Mouse (Mus musculus) lung, postnatal 0 days (tissue): Measurements from ENCODE around the gene Ntrk2. TPM values are rescaled to one million over a fixed set of nuclear protein-coding genes. Genes with fewer than 3 reads are reported as not detected.

Experiments
- ATAC-seq: fragments of 200-750 bp; cut with Nextera tagmentation; 2 replicates; pipeline ENCODE4 v1.8.0; 2017; ENCODE audit warnings: moderate library complexity
- DNase-seq: peaks from one replicate; pipeline ENCODE4 v3.0.0-alpha.2; 2016; ENCODE audit warnings: low spot score
- H3K27ac ChIP-seq: fragments of 300-500 bp; sonication (generic); 2 replicates; pipeline ENCODE4 v1.5.1; 2014; ENCODE audit warnings: antibody characterized with exemption, mild to moderate bottlenecking, low read length, mixed read lengths
- H3K27me3 ChIP-seq: fragments of 300-500 bp; sonication (generic); replicated peaks from 2 replicates; pipeline ENCODE4 v1.6.1; 2014; ENCODE audit warnings: low read length, mixed read lengths; ENCODE audit not compliant: insufficient read depth
- H3K36me3 ChIP-seq: fragments of 300-500 bp; sonication (generic); 2 replicates; pipeline ENCODE4 v1.6.1; 2014; ENCODE audit warnings: low read length, mixed read lengths; ENCODE audit not compliant: insufficient read depth
- H3K4me1 ChIP-seq: fragments of 300-500 bp; sonication (generic); 2 replicates; pipeline ENCODE4 v1.6.1; 2014; ENCODE audit warnings: antibody characterized with exemption, low read depth, low read length, mixed read lengths; ENCODE audit not compliant: insufficient read depth
- H3K4me2 ChIP-seq: fragments of 300-500 bp; sonication (generic); replicated peaks from 2 replicates; pipeline ENCODE4 v1.6.1; 2014; ENCODE audit warnings: low read depth, mild to moderate bottlenecking, low read length, moderate library complexity, mixed read lengths
- H3K4me3 ChIP-seq: fragments of 300-500 bp; sonication (generic); 2 replicates; pipeline ENCODE4 v1.5.1; 2014; ENCODE audit warnings: low read depth, low read length
- H3K9ac ChIP-seq: fragments of 300-500 bp; sonication (generic); replicated peaks from 2 replicates; pipeline ENCODE4 v1.6.1; 2014; ENCODE audit warnings: low read depth, mild to moderate bottlenecking
- H3K9me3 ChIP-seq: fragments of 300-500 bp; sonication (generic); 2 replicates; pipeline ENCODE4 v1.6.1; 2016; ENCODE audit warnings: low read length, mixed read lengths
- CTCF ChIP-seq: IDR thresholded peaks from 2 replicates; pipeline ENCODE4 v1.5.1; 2016; ENCODE audit warnings: antibody characterized with exemption, mild to moderate bottlenecking
- EP300 ChIP-seq: IDR thresholded peaks from 2 replicates; pipeline ENCODE4 v1.6.1; 2016; ENCODE audit warnings: antibody characterized with exemption, mild to moderate bottlenecking, control low read depth
- WGBS: fragments of 180-500 bp; shearing (Covaris S2); extraction: QIAGEN DNeasy Blood & Tissue Kit; methylation state at CpG from one replicate; pipeline ENCODE4 v1.1.7; 2014; 5-methylcytosine and 5-hydroxymethylcytosine counted together
- polyA plus RNA-seq: library from polyadenylated mRNA; unstranded; fragments of >200 nt; fragmentation: Nextera tagmentation; extraction: Ambion mirVana; gene quantifications from 2 replicates; pipeline ENCODE4 v1.2.1, GENCODE M21; 2015

Ntrk2 gene
- polyA plus RNA-seq, 1 experiment from 2014 or later = 2.9 TPM

GRCm38 (mm10) chr13:58916348-58916747 is 110.0 kb downstream of the Ntrk2 start:
- Histone ChIP-seq H3K4me3 (no peak overlapping the region), H3K9ac (no peak overlapping the region), H3K27ac (no peak overlapping the region), H3K4me1 (no peaks in the 10 kb centered on the region), H3K36me3 (no peaks in the 10 kb centered on the region), H3K9me3 (no peaks in the 10 kb centered on the region), H3K27me3 (no peaks in the 10 kb centered on the region), H3K4me2 (no peak overlapping the region)
- WGBS = 98% methylated on average over 2 of the region's 2 CpGs
- DNase-seq = no peak
- no peak for ATAC-seq
- TF ChIP-seq EP300 (no peak), CTCF (no peak)

- 93% methylated on average over 7 of the region's 7 CpGs for WGBS
- H3K9me3 ChIP-seq = no peaks in the 10 kb centered on the region
- no peak for ATAC-seq
- no peak for TF ChIP-seq EP300
- no peak for TF ChIP-seq CTCF
- H3K27ac ChIP-seq = no peak overlapping the region
- no peak overlapping the region for H3K4me3 ChIP-seq
- no peak for DNase-seq
- H3K4me1 ChIP-seq = no peaks in the 10 kb centered on the region
- H3K9ac ChIP-seq = no peak overlapping the region
- no peak overlapping the region for H3K4me2 ChIP-seq
- H3K36me3 ChIP-seq = no peaks in the 10 kb centered on the region
- H3K27me3 ChIP-seq = no peaks in the 10 kb centered on the region
These were observed 113.9 kb downstream of the Ntrk2 start for GRCm38 (mm10) chr13:58920241-58920640.

- ATAC-seq (peak; percentile 56), DNase-seq (peak; percentile 32)
- Histone ChIP-seq H3K36me3 (no peaks in the 10 kb centered on the region), H3K9me3 (no peaks in the 10 kb centered on the region), H3K4me1 (no peaks in the 10 kb centered on the region), H3K4me2 (no peak overlapping the region), H3K27me3 (no peaks in the 10 kb centered on the region), H3K27ac (no peak overlapping the region), H3K4me3 (no peak overlapping the region), H3K9ac (no peak overlapping the region)
- TF ChIP-seq CTCF (no peak), EP300 (peak; percentile 56; the same call in 1 of the 2 replicates)
- 76% methylated on average over 3 of the region's 3 CpGs for WGBS
These were observed 114.9 kb downstream of the Ntrk2 start for GRCm38 (mm10) chr13:58921255-58921654.

- Histone ChIP-seq H3K36me3 (no peaks in the 10 kb centered on the region), H3K4me2 (no peak overlapping the region), H3K9me3 (no peaks in the 10 kb centered on the region), H3K27ac (no peak overlapping the region), H3K4me3 (no peak overlapping the region), H3K9ac (no peak overlapping the region), H3K27me3 (no peaks in the 10 kb centered on the region), H3K4me1 (no peaks in the 10 kb centered on the region)
- no peak for DNase-seq
- ATAC-seq = no peak
- TF ChIP-seq EP300 (no peak), CTCF (no peak)
- 87% methylated on average over 10 of the region's 10 CpGs for WGBS
These were observed 115.3 kb downstream of the Ntrk2 start for GRCm38 (mm10) chr13:58921705-58922104.

GRCm38 (mm10) chr13:58922174-58922573 is 115.8 kb downstream of the Ntrk2 start:
- ATAC-seq (no peak), DNase-seq (no peak)
- Histone ChIP-seq H3K36me3 (no peaks in the 10 kb centered on the region), H3K27me3 (no peaks in the 10 kb centered on the region), H3K4me3 (no peak overlapping the region), H3K9me3 (no peaks in the 10 kb centered on the region), H3K27ac (no peak overlapping the region; the same call in 1 of the 2 replicates), H3K4me1 (no peaks in the 10 kb centered on the region), H3K4me2 (no peak overlapping the region), H3K9ac (no peak overlapping the region)
- TF ChIP-seq EP300 (no peak), CTCF (no peak)
- 68% methylated on average over 15 of the region's 15 CpGs for WGBS

GRCm38 (mm10) chr13:58923496-58923895 is 117.1 kb downstream of the Ntrk2 start:
- ATAC-seq = no peak
- no peak overlapping the region for H3K27ac ChIP-seq
- no peaks in the 10 kb centered on the region for H3K9me3 ChIP-seq
- no peak overlapping the region for H3K4me3 ChIP-seq
- no peak overlapping the region for H3K4me2 ChIP-seq
- TF ChIP-seq EP300 (no peak), CTCF (no peak)
- DNase-seq = no peak
- H3K9ac ChIP-seq = no peak overlapping the region
- no peaks in the 10 kb centered on the region for H3K27me3 ChIP-seq
- peaks cover 3% of the 10 kb centered on the region; the same call in 1 of the 2 replicates for H3K4me1 ChIP-seq
- 82% methylated on average over 7 of the region's 7 CpGs for WGBS
- no peaks in the 10 kb centered on the region for H3K36me3 ChIP-seq

- WGBS = 72% methylated on average over 3 of the region's 3 CpGs
- no peak overlapping the region for H3K27ac ChIP-seq
- H3K36me3 ChIP-seq = no peaks in the 10 kb centered on the region
- H3K9ac ChIP-seq = no peak overlapping the region
- no peak overlapping the region for H3K4me3 ChIP-seq
- H3K9me3 ChIP-seq = no peaks in the 10 kb centered on the region
- H3K4me2 ChIP-seq = no peak overlapping the region
- H3K27me3 ChIP-seq = no peaks in the 10 kb centered on the region
- peaks cover 3% of the 10 kb centered on the region; the same call in 1 of the 2 replicates for H3K4me1 ChIP-seq
- no peak for DNase-seq
- ATAC-seq = peak; percentile 65
- TF ChIP-seq EP300 = no peak
- no peak for TF ChIP-seq CTCF
These were observed 118.1 kb downstream of the Ntrk2 start for GRCm38 (mm10) chr13:58924486-58924885.
